Mouse (Mus musculus) naive thymus-derived CD4-positive, alpha-beta T cell, adult 5 months (primary cell): Measurements from ENCODE around the gene Psmc5. TPM values are rescaled to one million over a fixed set of nuclear protein-coding genes. Genes with fewer than 3 reads are reported as not detected.

Experiments used
- polyA plus RNA-seq: library from polyadenylated mRNA; unstranded; fragments of 100-300 nt; shearing (Covaris generic); gene quantifications from one replicate; pipeline ENCODE4 v1.2.1, GENCODE M21; 2017

Gene Psmc5
- polyA plus RNA-seq: 148 TPM

GRCm38 (mm10) chr11:106255685-106256451 is at the start of gene Psmc5, which contains the start of gene Ftsj3:
TSS of gene Psmc5 (plus strand) at chr11:106256154.
TSS of gene Ftsj3 (minus strand) at chr11:106256079.

GRCm38 (mm10) chr11:106215927-106216729 is 39.8 kb upstream of the Psmc5 start, which contains the start of gene Ccdc47:
TSS of gene Ccdc47 (minus strand) at chr11:106216344.

GRCm38 (mm10) chr11:106216730-106217490 is 39.0 kb upstream of the Psmc5 start, which contains the start of gene Ddx42:
TSS of gene Ddx42 (plus strand) at chr11:106216926.

GRCm38 (mm10) chr11:106272644-106273310 is 16.8 kb downstream of the Psmc5 start, which contains the start of gene Smarcd2:
TSS of gene Smarcd2 (minus strand) at chr11:106272972.

GRCm38 (mm10) chr11:106276454-106276853 is 20.5 kb downstream of the Psmc5 start, which contains the start of gene Tcam1:
TSS of gene Tcam1 (plus strand) at chr11:106276672.

GRCm38 (mm10) chr11:106301765-106302164 is 45.8 kb downstream of the Psmc5 start, which contains the start of gene Gh:
TSS of gene Gh (minus strand) at chr11:106301865.

Other genes with a start within 250 kb of the Psmc5 start
- gene Kcnh6, start 248.0 kb upstream of the Psmc5 start, polyA plus RNA-seq: 0.14 TPM
- 101 TPM for gene Dcaf7, start 219.3 kb upstream of the Psmc5 start, polyA plus RNA-seq
- gene Taco1, start 190.1 kb upstream of the Psmc5 start, polyA plus RNA-seq: 7.3 TPM
- 201 TPM for gene Map3k3, start 171.5 kb upstream of the Psmc5 start, polyA plus RNA-seq
- gene Gm10840, start 95.3 kb upstream of the Psmc5 start, polyA plus RNA-seq: 1.7 TPM
- gene Limd2, start 95.3 kb upstream of the Psmc5 start, polyA plus RNA-seq: 1,361 TPM
- 26.2 TPM for gene Strada, start 54.0 kb upstream of the Psmc5 start, polyA plus RNA-seq
- gene Ccdc47, start 39.8 kb upstream of the Psmc5 start, polyA plus RNA-seq: 71.3 TPM
- 124 TPM for gene Ddx42, start 39.2 kb upstream of the Psmc5 start, polyA plus RNA-seq
- gene Ftsj3, start 75 bp upstream of the Psmc5 start, polyA plus RNA-seq: 94.9 TPM
- gene Smarcd2, start 16.8 kb downstream of the Psmc5 start, polyA plus RNA-seq: 141 TPM
- not detected for gene Tcam1, start 20.5 kb downstream of the Psmc5 start, polyA plus RNA-seq
- gene Gh, start 45.7 kb downstream of the Psmc5 start, polyA plus RNA-seq: not detected
- not detected for gene Cd79b, start 58.6 kb downstream of the Psmc5 start, polyA plus RNA-seq
- not detected for gene Scn4a, start 97.1 kb downstream of the Psmc5 start, polyA plus RNA-seq
- not detected for gene Prr29, start 109.3 kb downstream of the Psmc5 start, polyA plus RNA-seq
- gene Icam2, start 131.9 kb downstream of the Psmc5 start, polyA plus RNA-seq: 112 TPM
- 8.2 TPM for gene Ern1, start 231.7 kb downstream of the Psmc5 start, polyA plus RNA-seq